ENCODE assay signal across 16 mouse cellular contexts in the genomic region with DNA sequence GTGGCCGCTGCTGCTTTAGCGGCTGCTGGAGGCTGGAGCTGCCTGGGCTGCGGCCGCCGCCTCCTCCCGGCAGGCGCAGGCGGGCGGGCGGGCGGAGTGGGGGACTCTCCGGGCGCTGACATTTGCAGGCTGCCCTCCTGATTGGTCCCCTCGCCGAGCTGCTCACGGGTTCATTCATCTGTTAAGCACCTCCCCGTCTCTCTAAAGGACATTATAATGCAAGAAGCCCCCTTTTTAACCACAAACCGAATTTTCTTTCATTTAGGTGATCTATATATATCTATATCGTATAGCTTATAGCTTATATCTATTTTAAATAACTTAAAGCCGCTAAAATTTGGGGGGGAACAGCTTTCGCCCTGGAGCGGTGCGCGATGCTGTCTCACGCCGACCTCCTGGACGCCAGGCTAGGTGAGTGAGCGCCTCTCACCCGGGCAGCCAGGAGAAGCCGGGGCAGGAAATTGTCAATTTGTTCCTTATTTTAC. TPM values are rescaled to one million over a fixed set of nuclear protein-coding genes. Genes with fewer than 3 reads are reported as not detected.
DNase-seq lines count a peak whose midpoint lies in the region; ATAC-seq and TF ChIP-seq lines count a peak whose summit lies in the region.
"Had no signal": no experiment of that assay in that cellular context is flagged by ENCODE, and none has a peak within 500 bp of the region (broad histone marks: within the 10 kb centered on the region; RNA-seq: fewer than 3 reads in every experiment).

A gene (plus strand): TSS at position 207 of the 485 bp plus-strand sequence.

- H3K9ac ChIP-seq in forebrain, embryonic 11.5 days (ENCODE audit: low read length): no peak within 1 kb of the TSS
- H3K9ac ChIP-seq in hindbrain, postnatal 0 days (replicated peaks; ENCODE audit: low read length): no peak within 1 kb of the TSS
- H3K9ac ChIP-seq in neural tube, embryonic 15.5 days (replicated peaks): no peak within 1 kb of the TSS
- H3K9ac ChIP-seq: embryonic facial prominence, embryonic 15.5 days had no signal

- H3K4me1 ChIP-seq in forebrain, embryonic 11.5 days (replicated peaks; ENCODE audit: control insufficient read depth, insufficient read depth, low read length): peaks cover 6% of the 10 kb centered on the region
- H3K4me1 ChIP-seq in hindbrain, postnatal 0 days (ENCODE audit: insufficient read depth, low read length): no peaks in the 10 kb centered on the region
- 0 out of 2 replicates have a peak, but pooled peaks cover 7% of the 10 kb centered on the region for H3K4me1 ChIP-seq in neural tube, embryonic 15.5 days

- no peak within 1 kb of the TSS for H3K4me2 ChIP-seq in forebrain, embryonic 11.5 days (ENCODE audit: low read depth, low read length, severe bottlenecking)
- no peak within 1 kb of the TSS for H3K4me2 ChIP-seq in hindbrain, postnatal 0 days (ENCODE audit: low read depth, low read length)
- peak within 1 kb of the TSS; percentile 2 for H3K4me2 ChIP-seq in neural tube, embryonic 15.5 days
- H3K4me2 ChIP-seq: embryonic facial prominence, embryonic 15.5 days had no signal

- H3K27ac ChIP-seq in left cerebral cortex, adult 2 months: no peak within 1 kb of the TSS
- H3K27ac ChIP-seq in forebrain, embryonic 11.5 days (ENCODE audit: low read depth, low read length): no peak within 1 kb of the TSS
- H3K27ac ChIP-seq in hindbrain, postnatal 0 days: no peak within 1 kb of the TSS
- 0 out of 2 replicates have a peak within 1 kb of the TSS, but pooled peaks have one; percentile 10 for H3K27ac ChIP-seq in neural tube, embryonic 15.5 days (replicated peaks)
- H3K27ac ChIP-seq: embryonic facial prominence, embryonic 15.5 days had no signal

- intact Hi-C loops in left cerebral cortex, postnatal 4 days (cut with DNase I): no loop called here
- intact Hi-C loops in left cerebral cortex, adult 2 months (cut with DNase I): no loop called here
- intact Hi-C loops in left cerebral cortex, postnatal 10 days (cut with DNase I): no loop called here

- peak; percentile 85 for ATAC-seq in forebrain, embryonic 11.5 days (replicated peaks; ENCODE audit: low FRiP score)
- ATAC-seq in hindbrain, postnatal 0 days: peak; percentile 46; the same call in 1 of the 2 replicates
- peak; percentile 58; the same call in 1 of the 2 replicates for ATAC-seq in neural tube, embryonic 15.5 days (ENCODE audit: low FRiP score)

- no peaks in the 10 kb centered on the region for H3K36me3 ChIP-seq in forebrain, embryonic 11.5 days (ENCODE audit: control insufficient read depth, insufficient read depth, low read length)
- H3K36me3 ChIP-seq in hindbrain, postnatal 0 days (ENCODE audit: insufficient read depth, low read length): no peaks in the 10 kb centered on the region
- no peaks in the 10 kb centered on the region for H3K36me3 ChIP-seq in neural tube, embryonic 15.5 days
- H3K36me3 ChIP-seq: embryonic facial prominence, embryonic 15.5 days had no signal

- no peak for TF ChIP-seq CTCF in left cerebral cortex, adult 2 months (IDR thresholded peaks at IDR 0.05)
- no peak for TF ChIP-seq CTCF in hindbrain, postnatal 0 days (IDR thresholded peaks at IDR 0.05; ENCODE audit: low read depth)

- WGBS in forebrain, embryonic 11.5 days: under 1% methylated on average over 30 of the region's 30 CpGs
- WGBS in hindbrain, postnatal 0 days: under 1% methylated on average over 30 of the region's 30 CpGs
- WGBS in neural tube, embryonic 15.5 days: under 1% methylated on average over 28 of the region's 30 CpGs

- H3K9me3 ChIP-seq in forebrain, embryonic 11.5 days (ENCODE audit: control insufficient read depth, low read length): no peaks in the 10 kb centered on the region
- H3K9me3 ChIP-seq in hindbrain, postnatal 0 days (ENCODE audit: low read length): no peaks in the 10 kb centered on the region
- no peaks in the 10 kb centered on the region for H3K9me3 ChIP-seq in neural tube, embryonic 15.5 days (replicated peaks)
- H3K9me3 ChIP-seq: embryonic facial prominence, embryonic 15.5 days had no signal

- DNase-seq in left cerebral cortex, postnatal 4 days: peak; percentile 24
- DNase-seq in left cerebral cortex, adult 2 months (ENCODE audit: extremely low spot score in 1 of 2, low spot score in 2 of 2): no peak
- peak; percentile 86 for DNase-seq in forebrain, embryonic 11.5 days (ENCODE audit: low spot score)
- DNase-seq in hindbrain, postnatal 0 days (ENCODE audit: low spot score): no peak
- DNase-seq in spleen, postnatal 14 days (ENCODE audit: low spot score in 2 of 2): no peak
- no peak for DNase-seq in kidney, postnatal 25 days
- DNase-seq in left cerebral cortex, postnatal 10 days (ENCODE audit: extremely low spot score in 1 of 2, low spot score in 2 of 2): no peak
- DNase-seq: cerebellum, adult 11-12 months; right cerebral cortex, postnatal 25 days had no signal

- no peak within 1 kb of the TSS for H3K4me3 ChIP-seq in left cerebral cortex, adult 2 months
- no peak within 1 kb of the TSS for H3K4me3 ChIP-seq in forebrain, embryonic 11.5 days (ENCODE audit: low read depth, low read length)
- peak within 1 kb of the TSS; percentile 15 for H3K4me3 ChIP-seq in hindbrain, postnatal 0 days (ENCODE audit: low read length)
- peak within 1 kb of the TSS; percentile 23 for H3K4me3 ChIP-seq in neural tube, embryonic 15.5 days (replicated peaks)
- H3K4me3 ChIP-seq: embryonic facial prominence, embryonic 15.5 days had no signal

- H3K27me3 ChIP-seq in forebrain, embryonic 11.5 days (ENCODE audit: control insufficient read depth, insufficient read depth, low read length): peaks cover 79% of the 10 kb centered on the region
- peaks cover 72% of the 10 kb centered on the region for H3K27me3 ChIP-seq in hindbrain, postnatal 0 days (ENCODE audit: insufficient read depth, low read length)
- peaks cover 79% of the 10 kb centered on the region for H3K27me3 ChIP-seq in neural tube, embryonic 15.5 days (replicated peaks)

RNA-seq across cellular contexts. Expression of the gene that starts here (rescaled TPM):
- total RNA-seq in left cerebral cortex, postnatal 4 days (2021): 1 to 10 TPM in 1 of 2 experiments, under 1 TPM in 1; 0.14 to 1.4 TPM
- under 1 TPM in 1 of 2 experiments, not detected in 1; 0.65 TPM for total RNA-seq in left cerebral cortex, adult 2 months (2021)
- 3.3 and 4.4 TPM in 2 replicates for polyA plus RNA-seq in forebrain, embryonic 11.5 days (2014; fragmentation: Nextera tagmentation; extraction: Ambion mirVana)
- 4.3 and 4.7 TPM in 2 replicates for total RNA-seq in hindbrain, postnatal 0 days (2014; rRNA removed)
- 4.2 and 4.9 TPM in 2 replicates for polyA plus RNA-seq in hindbrain, postnatal 0 days (2015; fragmentation: Nextera tagmentation; extraction: Ambion mirVana)
- 6.9 and 7.0 TPM in 2 replicates for polyA plus RNA-seq in neural tube, embryonic 15.5 days (2015; fragmentation: Nextera tagmentation; extraction: Ambion mirVana)
- total RNA-seq in left cerebral cortex, postnatal 10 days (2021): under 1 TPM; 0.17 to 0.20 TPM
- total RNA-seq: gastrocnemius, postnatal 4 days; monocyte, adult 5-6 weeks had no signal
- polyA plus RNA-seq: embryonic facial prominence, embryonic 15.5 days; intestine, embryonic 14.5 days; liver, embryonic 16.5 days; testis, adult 2 months had no signal

Comparison
In these comparisons a context has a peak if more than half of its experiments do, and no peak if none do; other contexts are left out.
1. DNase-seq: peak in left cerebral cortex, postnatal 4 days (single experiment) and forebrain, embryonic 11.5 days (single experiment); none in left cerebral cortex, adult 2 months (0 of 2), hindbrain, postnatal 0 days (single experiment), spleen, postnatal 14 days (0 of 2), kidney, postnatal 25 days (0 of 2) and left cerebral cortex, postnatal 10 days (0 of 2).
2. H3K4me3 ChIP-seq: peak in hindbrain, postnatal 0 days (single experiment) and neural tube, embryonic 15.5 days (single experiment); none in left cerebral cortex, adult 2 months (single experiment) and forebrain, embryonic 11.5 days (single experiment).
3. Peak in every context shown above with its lines, with median percentiles within 50 percentile points of each other: ATAC-seq.